13 mouse cellular contexts compared by ENCODE assay signal in the genomic region with DNA sequence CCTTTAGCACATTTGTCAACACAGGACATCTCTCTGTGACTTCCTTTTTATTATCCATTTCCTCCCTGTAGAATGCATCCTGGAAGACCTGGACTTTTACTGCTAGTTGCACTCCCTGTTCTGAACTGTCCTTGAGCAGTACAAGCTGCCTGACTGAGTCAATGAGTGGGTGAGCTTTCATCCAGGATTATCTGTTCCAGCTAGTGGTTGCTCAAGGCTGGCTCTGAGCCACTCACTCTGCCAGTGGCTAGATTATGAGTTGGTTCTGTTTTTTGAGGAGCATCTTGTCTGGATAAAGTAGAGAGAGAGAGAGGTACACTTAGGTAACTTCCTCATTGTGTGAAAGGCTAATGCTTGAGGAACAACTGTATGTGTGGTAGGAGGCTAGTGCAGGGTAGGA. TPM values are rescaled to one million over a fixed set of nuclear protein-coding genes. Genes with fewer than 3 reads are reported as not detected.
"Had no signal": no experiment of that assay in that cellular context is flagged by ENCODE, and none has a peak within 500 bp of the region (broad histone marks: within the 10 kb centered on the region; RNA-seq: fewer than 3 reads in every experiment).

No protein-coding gene starts in this region.

- H3K9ac ChIP-seq: kidney, embryonic 15.5 days; limb, embryonic 13.5 days; liver, embryonic 14.5 days; midbrain, embryonic 15.5 days; neural tube, embryonic 13.5 days had no signal

- DNase-seq: kidney, postnatal 14 days; layer of hippocampus, postnatal 36 days; left cerebral cortex, postnatal 4 days; lung, adult 18-20 months; thymus, postnatal 4 days had no signal

- ATAC-seq: midbrain, embryonic 15.5 days had no signal

- H3K27me3 ChIP-seq: kidney, embryonic 15.5 days; limb, embryonic 13.5 days; midbrain, embryonic 15.5 days; neural tube, embryonic 13.5 days had no signal

- H3K9me3 ChIP-seq: kidney, embryonic 15.5 days; limb, embryonic 13.5 days; midbrain, embryonic 15.5 days; neural tube, embryonic 13.5 days had no signal

- H3K4me3 ChIP-seq: kidney, embryonic 15.5 days; limb, embryonic 13.5 days; midbrain, embryonic 15.5 days; neural tube, embryonic 13.5 days had no signal

- H3K4me2 ChIP-seq: kidney, embryonic 15.5 days; limb, embryonic 13.5 days; midbrain, embryonic 15.5 days; neural tube, embryonic 13.5 days had no signal

- H3K27ac ChIP-seq: kidney, embryonic 15.5 days; limb, embryonic 13.5 days; liver, embryonic 14.5 days; midbrain, embryonic 15.5 days; neural tube, embryonic 13.5 days; stomach, postnatal 0 days had no signal

- H3K36me3 ChIP-seq: kidney, embryonic 15.5 days; limb, embryonic 13.5 days; midbrain, embryonic 15.5 days; neural tube, embryonic 13.5 days had no signal

- H3K4me1 ChIP-seq: kidney, embryonic 15.5 days had no signal

RNA-seq across cellular contexts. Expression of a gene that starts 14.0 kb away (rescaled TPM):
- total RNA-seq: liver, adult 2 months; megakaryocyte-erythroid progenitor cell, adult 5-6 weeks had no signal
- polyA plus RNA-seq: kidney, embryonic 15.5 days; liver, adult 2 months had no signal
